Mouse (Mus musculus) megakaryocyte progenitor cell, adult 5-6 weeks (primary cell): ENCODE measurements around the gene Uxs1. TPM values are rescaled to one million over a fixed set of nuclear protein-coding genes. Genes with fewer than 3 reads are reported as not detected.

Experiments
- ATAC-seq: replicated peaks from 2 replicates; pipeline ENCODE4 v1.8.0; 2016; ENCODE audit warnings: mild to moderate bottlenecking, moderate TSS enrichment, inconsistent platforms; ENCODE audit not compliant: poor library complexity
- total RNA-seq, 2 experiments: library from RNA; stranded (forward) in 1 of 2; stranded (reverse) in 1 of 2; fragments of 157-497, 149-512 nt in 1 of 2; fragments of 200-1000 nt in 1 of 2; gene quantifications; 2 replicates each; pipeline versions ENCODE4 v1.2.3 to v1.2.4; 2015 to 2017

Gene Uxs1
- total RNA-seq, 2 experiments from 2014 or later: 28.0 to 49.6 TPM

DNA sequence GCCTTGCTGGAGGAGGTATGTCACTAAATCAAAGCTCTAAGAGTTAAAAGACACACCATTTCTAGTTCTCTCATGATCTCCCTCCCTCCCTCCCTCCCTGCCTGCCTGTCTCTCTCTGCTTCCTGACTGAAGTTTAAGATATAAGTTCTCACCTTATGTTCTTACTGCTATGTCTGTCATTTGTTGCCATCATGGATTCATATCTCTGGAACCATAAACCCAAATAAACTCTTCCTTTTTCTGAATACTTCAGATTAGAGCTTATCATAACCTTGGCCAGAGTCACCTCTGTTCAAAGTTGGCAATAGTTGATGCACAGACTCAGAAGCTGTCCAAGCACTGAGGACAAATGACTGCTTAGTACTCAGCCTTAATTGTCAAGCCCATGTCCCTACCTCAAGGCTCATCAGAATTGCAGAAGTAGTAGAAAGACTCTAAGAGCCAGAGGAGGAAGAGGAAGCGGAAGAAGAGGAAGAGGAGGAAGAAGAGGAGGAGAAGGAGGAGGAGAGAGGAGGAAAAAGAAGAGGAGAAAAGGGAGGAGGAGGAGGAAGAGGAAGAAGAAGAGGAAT lies 23.6 kb downstream of the Uxs1 start:
- ATAC-seq: peak; percentile 61

- ATAC-seq: no peak
Observed at GRCm38 (mm10) chr1:43798048-43798447, 29.6 kb downstream of the Uxs1 start.

- ATAC-seq: no peak
Observed at GRCm38 (mm10) chr1:43789765-43790164, 37.8 kb downstream of the Uxs1 start.

DNA sequence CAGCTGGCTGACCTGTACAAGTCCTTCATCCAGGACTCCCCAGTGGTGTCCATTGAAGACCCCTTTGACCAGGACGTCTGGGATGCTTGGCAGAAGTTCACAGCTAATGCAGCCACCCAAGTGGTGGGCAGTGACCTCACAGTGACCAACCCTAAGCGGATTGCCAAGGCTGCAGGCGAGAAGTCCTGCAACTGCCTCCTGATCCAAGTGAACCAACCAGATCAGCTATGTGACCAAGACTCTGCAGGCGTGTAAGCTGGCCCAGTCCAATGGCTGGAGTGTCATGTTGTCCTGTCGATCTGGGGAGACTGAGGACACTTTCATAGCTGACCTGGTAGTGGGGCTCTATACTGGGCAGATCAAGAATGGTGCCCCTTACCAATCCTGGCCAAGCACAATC lies 40.9 kb downstream of the Uxs1 start:
- ATAC-seq: no peak

DNA sequence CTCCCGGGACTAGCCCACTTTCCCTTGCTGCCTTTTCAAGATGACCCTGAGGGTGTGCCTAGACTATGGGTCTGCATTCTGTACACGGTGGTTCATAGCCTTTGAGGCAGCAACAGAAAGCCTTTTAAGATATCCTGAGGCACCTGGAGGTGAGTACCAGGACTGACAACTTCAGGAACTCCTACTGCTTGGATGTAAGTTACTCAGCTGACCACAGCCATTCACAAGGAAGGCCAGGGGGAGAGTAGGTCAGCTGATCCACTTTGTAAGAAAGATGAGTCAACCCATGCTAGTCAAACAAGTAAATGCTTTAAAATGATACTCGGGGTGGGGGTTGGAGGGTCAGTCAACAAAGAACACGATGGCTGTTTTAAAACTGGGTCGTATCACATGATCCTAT lies 42.3 kb downstream of the Uxs1 start:
- no peak for ATAC-seq

GRCm38 (mm10) chr1:43783186-43783585 lies 44.4 kb downstream of the Uxs1 start:
- ATAC-seq: no peak

GRCm38 (mm10) chr1:43782680-43783079 lies 44.9 kb downstream of the Uxs1 start:
- ATAC-seq: no peak

GRCm38 (mm10) chr1:43781672-43782071 lies 45.9 kb downstream of the Uxs1 start:
- no peak for ATAC-seq

- no peak for ATAC-seq
Observed at GRCm38 (mm10) chr1:43781195-43781594, 46.4 kb downstream of the Uxs1 start.

GRCm38 (mm10) chr1:43776106-43776505 lies 51.5 kb downstream of the Uxs1 start:
- ATAC-seq: no peak

GRCm38 (mm10) chr1:43774126-43774525 lies 53.5 kb downstream of the Uxs1 start:
- ATAC-seq: no peak

DNA sequence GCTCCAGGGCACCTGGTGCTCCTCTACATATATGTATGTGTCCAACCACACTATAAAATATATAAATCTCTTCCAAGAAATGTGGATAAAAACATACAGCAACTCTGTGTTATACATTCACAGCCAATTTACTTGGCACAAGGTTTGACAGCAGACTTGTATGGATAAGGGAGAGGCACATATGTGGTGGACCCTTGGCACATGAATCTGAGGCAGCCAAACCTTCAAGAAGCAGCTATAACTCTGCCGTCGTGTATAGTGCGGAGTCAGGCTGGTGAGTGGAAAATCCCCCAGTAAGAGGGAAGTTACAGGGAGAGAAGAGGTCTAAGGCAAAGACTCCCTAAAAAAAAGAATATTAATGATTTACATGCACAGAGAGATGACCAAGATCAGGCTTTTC lies 54.9 kb downstream of the Uxs1 start:
- no peak for ATAC-seq

DNA sequence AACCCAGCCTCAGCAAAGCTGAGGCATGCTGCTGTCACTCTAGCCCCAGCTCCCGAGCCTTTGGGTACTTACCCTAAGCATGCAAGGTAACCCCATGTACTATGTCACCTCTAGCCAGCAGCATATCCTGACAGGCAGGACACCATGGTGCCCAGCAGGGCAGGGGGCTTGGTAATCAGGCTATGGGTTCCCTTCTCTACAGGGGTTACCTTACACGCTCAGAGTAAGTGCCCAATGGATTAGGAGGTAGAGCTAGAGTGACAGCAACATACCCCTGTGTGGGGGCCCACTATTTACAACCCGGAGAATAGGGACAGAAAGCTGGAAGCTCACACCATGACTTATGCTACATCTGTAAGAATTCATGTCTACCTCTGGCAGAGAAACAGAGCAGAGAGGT lies 57.6 kb downstream of the Uxs1 start:
- no peak for ATAC-seq

GRCm38 (mm10) chr1:43769348-43769747 lies 58.3 kb downstream of the Uxs1 start:
- ATAC-seq: no peak

GRCm38 (mm10) chr1:43768385-43768990 lies 59.1 kb downstream of the Uxs1 start:
- ATAC-seq: no peak

GRCm38 (mm10) chr1:43766328-43766727 lies 61.3 kb downstream of the Uxs1 start:
- no peak for ATAC-seq

DNA sequence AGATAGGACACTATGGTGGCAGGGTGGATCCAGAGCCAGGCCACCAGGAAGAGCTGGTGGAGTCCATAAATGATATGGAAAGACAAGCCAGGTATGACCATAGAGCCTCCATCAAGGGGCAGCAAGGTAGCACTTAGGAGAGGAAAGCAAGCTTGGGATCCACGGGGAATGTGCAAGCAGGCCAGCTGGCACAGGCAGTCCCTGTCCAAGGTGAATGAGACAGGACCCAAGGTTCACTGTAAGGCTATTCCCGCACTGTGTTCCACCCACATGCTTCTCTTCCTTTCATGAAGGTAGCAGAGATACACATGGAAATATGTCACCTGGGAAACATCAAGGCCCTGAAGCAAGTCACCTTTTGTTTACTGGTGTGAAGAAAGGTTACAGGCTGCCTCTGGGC lies 63.1 kb downstream of the Uxs1 start:
- no peak for ATAC-seq

DNA sequence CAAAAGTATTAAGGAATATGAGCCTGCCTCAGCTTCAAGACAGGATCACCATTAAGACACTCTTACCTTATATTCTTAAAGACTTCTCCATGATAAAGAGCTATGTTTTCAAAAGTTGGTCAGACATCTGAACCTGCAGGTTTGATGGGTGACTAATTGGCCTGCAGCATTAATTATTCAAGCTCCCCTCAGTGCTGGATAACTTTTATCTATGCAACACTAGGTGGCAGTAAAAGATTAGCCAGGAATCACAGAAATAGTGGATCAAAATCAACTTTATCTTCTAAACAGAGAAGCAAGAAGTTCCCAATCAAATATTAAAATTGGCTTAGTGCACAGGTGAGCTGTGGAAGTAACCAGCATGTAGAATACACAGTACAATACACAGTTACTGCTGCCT lies 67.5 kb downstream of the Uxs1 start:
- peak; percentile 60; the same call in 1 of the 2 replicates for ATAC-seq

DNA sequence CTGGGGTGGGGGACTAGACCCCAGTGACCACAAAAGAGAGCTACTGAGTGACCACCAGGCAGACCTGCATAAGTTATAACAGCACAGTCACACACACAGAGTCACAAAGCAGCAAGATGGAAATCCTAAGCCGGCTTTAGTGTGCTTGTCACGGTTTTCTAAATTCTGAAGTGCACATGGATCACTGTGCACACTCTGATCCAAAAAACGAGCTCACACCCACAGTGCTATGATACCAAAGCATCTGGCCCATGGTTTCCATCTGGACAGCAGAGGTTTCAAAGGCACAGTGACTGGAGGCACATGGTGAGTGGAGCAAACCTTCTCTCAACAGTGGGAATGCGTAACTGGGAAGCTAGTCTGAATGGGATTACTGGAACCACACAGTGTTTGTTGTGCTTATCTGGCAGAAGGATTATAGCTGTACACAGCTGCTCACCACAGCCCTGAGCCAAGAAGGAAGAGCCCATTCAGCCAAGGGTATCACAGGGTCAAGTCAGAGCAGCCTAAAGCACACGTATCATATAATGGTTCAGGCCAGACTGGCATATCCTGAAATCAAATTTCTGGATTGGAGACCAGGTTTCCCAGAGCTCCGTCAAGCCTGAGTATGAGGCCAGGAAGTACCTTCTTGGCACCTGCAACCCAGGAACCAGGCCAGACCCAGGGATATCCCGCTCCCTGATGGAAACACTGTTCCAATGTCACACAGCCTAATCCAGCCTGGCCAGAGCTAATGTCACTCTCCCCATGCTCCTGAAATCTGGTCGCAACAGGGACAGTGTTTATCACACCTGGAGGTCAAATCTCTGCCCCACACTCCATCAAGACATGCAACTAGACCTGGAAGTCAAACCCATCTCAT lies 72.9 kb downstream of the Uxs1 start:
- no peak for ATAC-seq

GRCm38 (mm10) chr1:43738519-43738894 lies 89.1 kb downstream of the Uxs1 start:
- ATAC-seq: no peak

- peak; percentile 60; the same call in 1 of the 2 replicates for ATAC-seq
Observed at GRCm38 (mm10) chr1:43737812-43738518, 89.6 kb downstream of the Uxs1 start.
